Mouse (Mus musculus) left cerebral cortex, postnatal 25 days (tissue): ENCODE measurements around the gene Tnnc2. TPM values are rescaled to one million over a fixed set of nuclear protein-coding genes. Genes with fewer than 3 reads are reported as not detected.
A peak's percentile ranks its signal among the peaks of the same experiment; 100 is the strongest.
"Not testable (repeated sequence)": the region's sequence is repeated elsewhere in the genome, so short reads cannot be mapped to it uniquely, and the experiment has no call there.

ENCODE experiments used
- DNase-seq, 2 experiments: peaks; one replicate each; pipeline ENCODE4 v3.0.0; 2022; ENCODE audit warnings: low spot score in 2 of 2, mixed read lengths in 1 of 2
- intact Hi-C: fragments of 180-260 bp; cut with DNase I; formaldehyde crosslinking; loops from one replicate; pipeline ENCODE4 v1.15.1; 2025
- total RNA-seq, 2 experiments: library from RNA; stranded (reverse); gene quantifications; 2 replicates each; pipeline ENCODE4 v1.2.3; 2021

Tnnc2 gene
- total RNA-seq, 2 experiments from 2014 or later: not detected

- no peak for DNase-seq
- intact Hi-C loops: no loop called here
These were observed 20.7 kb upstream of the Tnnc2 start for GRCm38 (mm10) chr2:164800252-164801004.

- DNase-seq, intact Hi-C loops: not testable (repeated sequence)
These were observed 18.8 kb upstream of the Tnnc2 start for GRCm38 (mm10) chr2:164798554-164798953.

GRCm38 (mm10) chr2:164795868-164796267 is 16.1 kb upstream of the Tnnc2 start:
- no peak for DNase-seq
- intact Hi-C loops: no loop called here

GRCm38 (mm10) chr2:164794293-164794692 is 14.5 kb upstream of the Tnnc2 start:
- DNase-seq: peak; percentile 80 to 90
- intact Hi-C loops: no loop called here

- intact Hi-C loops: no loop called here
- DNase-seq: no peak
These were observed 14.0 kb upstream of the Tnnc2 start for GRCm38 (mm10) chr2:164793772-164794171.

- DNase-seq: peak in 1 of 2 experiments; percentile 70
- intact Hi-C loops: no loop called here
These were observed 13.5 kb upstream of the Tnnc2 start for GRCm38 (mm10) chr2:164793236-164793635.

GRCm38 (mm10) chr2:164792400-164793190 is 12.8 kb upstream of the Tnnc2 start:
- DNase-seq: no peak
- intact Hi-C loops: no loop called here

- intact Hi-C loops: no loop called here
- DNase-seq: no peak
These were observed 12.1 kb upstream of the Tnnc2 start for GRCm38 (mm10) chr2:164791841-164792261.

- intact Hi-C loops: no loop called here
- no peak for DNase-seq
These were observed 10.7 kb upstream of the Tnnc2 start for GRCm38 (mm10) chr2:164790451-164790850.

- intact Hi-C loops: no loop called here
- no peak for DNase-seq
These were observed 8.6 kb upstream of the Tnnc2 start for GRCm38 (mm10) chr2:164788411-164788810.

GRCm38 (mm10) chr2:164787779-164788178 is 8.0 kb upstream of the Tnnc2 start:
- intact Hi-C loops: no loop called here
- DNase-seq: no peak

- intact Hi-C loops: no loop called here
These were observed 7.3 kb upstream of the Tnnc2 start for GRCm38 (mm10) chr2:164787032-164787431.

GRCm38 (mm10) chr2:164786388-164786885 is 6.7 kb upstream of the Tnnc2 start:
- intact Hi-C loops: no loop called here
- DNase-seq: no peak

More at GRCm38 (mm10) chr2:164787032-164787431, 7.3 kb upstream of the Tnnc2 start:
- DNase-seq: no peak

GRCm38 (mm10) chr2:164785481-164786387 is 6.0 kb upstream of the Tnnc2 start, which contains the start of gene Snx21:
Gene Snx21, plus strand, starts transcription at chr2:164785823.
- peak; percentile 84 to 89 for DNase-seq
- intact Hi-C loops: no loop called here

GRCm38 (mm10) chr2:164784869-164785420 is 5.2 kb upstream of the Tnnc2 start:
- DNase-seq: no peak
- intact Hi-C loops: no loop called here

GRCm38 (mm10) chr2:164783926-164784581 is 4.3 kb upstream of the Tnnc2 start:
- DNase-seq: no peak
- intact Hi-C loops: no loop called here

GRCm38 (mm10) chr2:164781876-164782275 is 2.1 kb upstream of the Tnnc2 start:
- intact Hi-C loops: no loop called here

GRCm38 (mm10) chr2:164778809-164779208 is 958 bp downstream of the Tnnc2 start:
- intact Hi-C loops: no loop called here
- DNase-seq: no peak

More at GRCm38 (mm10) chr2:164781876-164782275, 2.1 kb upstream of the Tnnc2 start:
- DNase-seq: no peak

GRCm38 (mm10) chr2:164778015-164778287 is 1.8 kb downstream of the Tnnc2 start:
- no peak for DNase-seq
- intact Hi-C loops: no loop called here
